Comparison of ENCODE assay signal across 9 mouse cellular contexts in genomic region chr9:115261456-115261855, GRCm38 (mm10). TPM values are rescaled to one million over a fixed set of nuclear protein-coding genes. Genes with fewer than 3 reads are reported as not detected.
A peak's percentile ranks its signal among the peaks of the same experiment; 100 is the strongest.
DNase-seq lines count a peak whose midpoint lies in the region; ATAC-seq lines count a peak whose summit lies in the region.
"Had no signal": no experiment of that assay in that cellular context is flagged by ENCODE, and none has a peak within 500 bp of the region (broad histone marks: within the 10 kb centered on the region; RNA-seq: fewer than 3 reads in every experiment).

No protein-coding gene starts in this region.

- H3K4me1 ChIP-seq in kidney, embryonic 16.5 days (ENCODE audit: insufficient read depth, low read length), result no peaks in the 10 kb centered on the region
- H3K4me1 ChIP-seq in limb, embryonic 13.5 days, result peaks cover 14% of the 10 kb centered on the region; the same call in 1 of the 2 replicates
- no peaks in the 10 kb centered on the region for H3K4me1 ChIP-seq in forebrain, embryonic 13.5 days

- no peak overlapping the region for H3K27ac ChIP-seq in kidney, embryonic 16.5 days (ENCODE audit: low read length)
- no peak overlapping the region for H3K27ac ChIP-seq in limb, embryonic 13.5 days
- H3K27ac ChIP-seq in forebrain, embryonic 13.5 days, result no peak overlapping the region
- H3K27ac ChIP-seq: liver, embryonic 13.5 days had no signal

- no peak overlapping the region for H3K9ac ChIP-seq in kidney, embryonic 16.5 days (replicated peaks; ENCODE audit: low read length)
- H3K9ac ChIP-seq in limb, embryonic 13.5 days, result no peak overlapping the region
- H3K9ac ChIP-seq in forebrain, embryonic 13.5 days, result no peak overlapping the region
- H3K9ac ChIP-seq: liver, embryonic 13.5 days had no signal

- DNase-seq in cerebellum, adult 9-11 months, result peak; percentile 11
- DNase-seq in cerebellum, postnatal 4 days (ENCODE audit: low spot score in 2 of 2), result no peak
- peak; percentile 17 to 40 for DNase-seq in kidney, postnatal 4 days
- DNase-seq in cerebellum, postnatal 10 days, result peak; percentile 56 to 60
- no peak for DNase-seq in B cell, adult 2 months
- DNase-seq: liver, embryonic 13.5 days had no signal

- H3K4me2 ChIP-seq in kidney, embryonic 16.5 days (replicated peaks; ENCODE audit: low read depth, low read length), result no peak overlapping the region
- H3K4me2 ChIP-seq in limb, embryonic 13.5 days (replicated peaks), result no peak overlapping the region
- H3K4me2 ChIP-seq in forebrain, embryonic 13.5 days, result no peak overlapping the region
- H3K4me2 ChIP-seq: liver, embryonic 13.5 days had no signal

- no peaks in the 10 kb centered on the region for H3K9me3 ChIP-seq in kidney, embryonic 16.5 days (ENCODE audit: low read length)
- no peaks in the 10 kb centered on the region for H3K9me3 ChIP-seq in limb, embryonic 13.5 days
- no peaks in the 10 kb centered on the region for H3K9me3 ChIP-seq in forebrain, embryonic 13.5 days (replicated peaks)
- H3K9me3 ChIP-seq: liver, embryonic 13.5 days had no signal

- no peak overlapping the region for H3K4me3 ChIP-seq in kidney, embryonic 16.5 days (ENCODE audit: low read length)
- H3K4me3 ChIP-seq in limb, embryonic 13.5 days, result no peak overlapping the region
- no peak overlapping the region for H3K4me3 ChIP-seq in forebrain, embryonic 13.5 days
- H3K4me3 ChIP-seq: liver, embryonic 13.5 days had no signal

- 78% methylated on average over 8 of the region's 8 CpGs for WGBS in kidney, embryonic 16.5 days
- 53% methylated on average over 8 of the region's 8 CpGs for WGBS in limb, embryonic 13.5 days
- 81% methylated on average over 8 of the region's 8 CpGs for WGBS in forebrain, embryonic 13.5 days

- no peaks in the 10 kb centered on the region for H3K27me3 ChIP-seq in kidney, embryonic 16.5 days (ENCODE audit: insufficient read depth, low read length)
- H3K27me3 ChIP-seq in limb, embryonic 13.5 days, result no peaks in the 10 kb centered on the region
- no peaks in the 10 kb centered on the region for H3K27me3 ChIP-seq in forebrain, embryonic 13.5 days
- H3K27me3 ChIP-seq: liver, embryonic 13.5 days had no signal

- H3K36me3 ChIP-seq in kidney, embryonic 16.5 days (ENCODE audit: insufficient read depth, low read length), result peaks cover 15% of the 10 kb centered on the region
- peaks cover 39% of the 10 kb centered on the region for H3K36me3 ChIP-seq in limb, embryonic 13.5 days
- H3K36me3 ChIP-seq in forebrain, embryonic 13.5 days (ENCODE audit: poor library complexity, severe bottlenecking), result peaks cover 42% of the 10 kb centered on the region

- ATAC-seq in kidney, embryonic 16.5 days (ENCODE audit: low FRiP score, low TSS enrichment), result no peak
- ATAC-seq in limb, embryonic 13.5 days (ENCODE audit: low FRiP score, low read depth), result peak; percentile 51; the same call in 1 of the 2 replicates
- no peak for ATAC-seq in forebrain, embryonic 13.5 days

RNA-seq across cellular contexts. Expression of gene Stt3b, which starts 48.8 kb away (rescaled TPM):
- polyA plus RNA-seq in kidney, embryonic 16.5 days (2015; fragmentation: Nextera tagmentation; extraction: Ambion mirVana), result 102 and 107 TPM in 2 replicates
- polyA plus RNA-seq in limb, embryonic 13.5 days (2015; fragmentation: Nextera tagmentation; extraction: Ambion mirVana), result 90.3 and 99.9 TPM in 2 replicates
- 63.3 and 70.1 TPM in 2 replicates for polyA plus RNA-seq in forebrain, embryonic 13.5 days (2015; fragmentation: Nextera tagmentation; extraction: Ambion mirVana)

Comparison
In these comparisons a context has a peak if more than half of its experiments do, and no peak if none do; other contexts are left out.
1. DNase-seq: peak in cerebellum, adult 9-11 months (single experiment), kidney, postnatal 4 days (2 of 2) and cerebellum, postnatal 10 days (2 of 2); none in cerebellum, postnatal 4 days (0 of 2) and B cell, adult 2 months (0 of 2).